Mouse (Mus musculus) layer of hippocampus, adult 9-10 months (tissue): ENCODE data around the gene Hist1h3h.
A peak's percentile ranks its signal among the peaks of the same experiment; 100 is the strongest.
"Not testable (repeated sequence)": the region's sequence is repeated elsewhere in the genome, so short reads cannot be mapped to it uniquely, and the experiment has no call there.

ENCODE experiments used
- DNase-seq: peaks from one replicate; pipeline ENCODE4 v3.0.0; 2022; ENCODE audit warnings: low spot score

Gene Hist1h3h

GRCm38 (mm10) chr13:21717397-21718357, at the start of gene Hist1h3h:
Gene Hist1h3h, plus strand, starts transcription at chr13:21717659.
- peak; percentile 89 for DNase-seq

- no peak for DNase-seq
These were observed 40.2 kb upstream of the Hist1h3h start, which contains the start of gene Olfr1360 for GRCm38 (mm10) chr13:21677305-21677704. Gene Olfr1360, minus strand, starts transcription at chr13:21677405.

- DNase-seq, result no peak
These were observed 19.6 kb upstream of the Hist1h3h start, which contains the start of gene Olfr1359 for GRCm38 (mm10) chr13:21697811-21698210. Gene Olfr1359, plus strand, starts transcription at chr13:21698111.

GRCm38 (mm10) chr13:21706669-21707068, 10.8 kb upstream of the Hist1h3h start:
- no peak for DNase-seq

- peak; percentile 92 for DNase-seq
These were observed 7.3 kb upstream of the Hist1h3h start for GRCm38 (mm10) chr13:21710031-21710711.

- peak; percentile 78 for DNase-seq
These were observed 6.5 kb upstream of the Hist1h3h start for GRCm38 (mm10) chr13:21710821-21711525.

GRCm38 (mm10) chr13:21711698-21712097, 5.8 kb upstream of the Hist1h3h start:
- no peak for DNase-seq

GRCm38 (mm10) chr13:21714725-21715124, 2.7 kb upstream of the Hist1h3h start:
- DNase-seq, result no peak

GRCm38 (mm10) chr13:21715131-21715863, 2.2 kb upstream of the Hist1h3h start:
- DNase-seq, result no peak

- peak; percentile 97 for DNase-seq
These were observed 1.5 kb upstream of the Hist1h3h start, which contains the start of the genes Hist1h2bl and Hist1h2ai for GRCm38 (mm10) chr13:21715864-21716539. Gene Hist1h2bl, minus strand, starts transcription at chr13:21716143. Gene Hist1h2ai, plus strand, starts transcription at chr13:21716422.

GRCm38 (mm10) chr13:21716540-21717391, 693 bp upstream of the Hist1h3h start:
- DNase-seq, result not testable (repeated sequence)

GRCm38 (mm10) chr13:21718381-21719080, 1.1 kb downstream of the Hist1h3h start:
- no peak for DNase-seq

GRCm38 (mm10) chr13:21721107-21721756, 3.8 kb downstream of the Hist1h3h start:
- DNase-seq, result not testable (repeated sequence)

- DNase-seq, result peak; percentile 90
These were observed 4.4 kb downstream of the Hist1h3h start, which contains the start of gene Hist1h2bm for GRCm38 (mm10) chr13:21721757-21722372. Gene Hist1h2bm, plus strand, starts transcription at chr13:21722044.

- no peak for DNase-seq
These were observed 5.0 kb downstream of the Hist1h3h start for GRCm38 (mm10) chr13:21722373-21722925.

- DNase-seq, result no peak
These were observed 5.8 kb downstream of the Hist1h3h start for GRCm38 (mm10) chr13:21722993-21723836.
